Mouse (Mus musculus) urinary bladder, postnatal 25 days (tissue): ENCODE measurements around the gene Itpk1.

Experiments
- DNase-seq: peaks from one replicate; pipeline ENCODE4 v3.0.0; 2022; ENCODE audit warnings: low spot score

Itpk1 gene

GRCm38 (mm10) chr12:102551186-102551585 lies 153.5 kb downstream of the Itpk1 start:
- no peak for DNase-seq

GRCm38 (mm10) chr12:102550529-102550928 lies 154.2 kb downstream of the Itpk1 start:
- peak; percentile 76 for DNase-seq

GRCm38 (mm10) chr12:102545122-102545521 lies 159.6 kb downstream of the Itpk1 start:
- no peak for DNase-seq

GRCm38 (mm10) chr12:102541168-102541567 lies 163.6 kb downstream of the Itpk1 start:
- DNase-seq: no peak

- DNase-seq: no peak
Observed at GRCm38 (mm10) chr12:102540278-102540677, 164.5 kb downstream of the Itpk1 start.

GRCm38 (mm10) chr12:102535796-102536195 lies 168.9 kb downstream of the Itpk1 start:
- no peak for DNase-seq

GRCm38 (mm10) chr12:102527989-102528388 lies 176.7 kb downstream of the Itpk1 start:
- DNase-seq: no peak

GRCm38 (mm10) chr12:102524760-102525159 lies 180.0 kb downstream of the Itpk1 start:
- peak; percentile 4 for DNase-seq

- DNase-seq: no peak
Observed at GRCm38 (mm10) chr12:102524216-102524615, 180.5 kb downstream of the Itpk1 start.

- no peak for DNase-seq
Observed at GRCm38 (mm10) chr12:102521777-102522319, 182.9 kb downstream of the Itpk1 start.

- no peak for DNase-seq
Observed at GRCm38 (mm10) chr12:102519929-102520720, 184.6 kb downstream of the Itpk1 start.
